Mouse (Mus musculus): ENCODE measurements around the gene Sema7a.

DNA sequence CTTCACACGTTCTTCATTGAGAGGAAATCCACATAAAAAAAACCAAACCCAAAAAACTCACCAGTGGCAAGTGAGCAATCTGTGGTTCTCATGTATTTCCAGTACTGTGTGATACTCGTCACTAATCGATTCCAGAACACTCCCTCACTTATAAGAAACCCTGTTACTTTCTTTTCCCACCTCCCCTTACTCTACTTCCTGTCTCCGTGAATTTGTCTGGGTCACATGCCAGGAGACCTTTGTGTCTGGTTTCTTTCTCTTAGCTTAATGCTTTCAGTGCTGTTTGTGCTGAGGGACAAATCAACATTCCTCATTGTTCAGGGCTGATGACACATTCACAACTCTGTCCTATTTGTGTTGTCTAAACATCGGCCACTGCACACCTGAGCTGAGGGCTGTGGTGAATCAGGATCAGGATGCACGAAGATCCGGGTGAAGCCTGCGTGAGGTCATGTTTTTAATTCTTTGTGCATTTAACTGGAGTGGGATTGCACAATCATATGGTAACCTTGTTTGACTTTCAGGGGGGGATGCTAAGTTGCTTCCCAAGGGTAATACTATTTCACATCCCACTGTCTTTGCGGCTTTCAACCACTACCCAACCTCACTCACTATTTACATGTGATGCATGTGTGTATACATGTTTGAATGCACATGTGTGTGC, 33.0 kb downstream of the Sema7a start:
- TF ChIP-seq POLR2A (IDR thresholded peaks at IDR 0.05; ENCODE audit: low read depth, low read length), result no peak
- TF ChIP-seq CTCF (IDR thresholded peaks at IDR 0.05; ENCODE audit: borderline replicate concordance, insufficient read depth, low read length), result no peak

All from embryonic fibroblast, embryonic 13.5 days (primary cell).